Mouse (Mus musculus) megakaryocyte, embryonic 14.5 days (primary cell): ENCODE results near the gene Calu. TPM values are rescaled to one million over a fixed set of nuclear protein-coding genes. Genes with fewer than 3 reads are reported as not detected.
A peak's percentile ranks its signal among the peaks of the same experiment; 100 is the strongest.
"Not testable (repeated sequence)": the region's sequence is repeated elsewhere in the genome, so short reads cannot be mapped to it uniquely, and the experiment has no call there.

Experiments
- H3K27me3 ChIP-seq: replicated peaks from 2 replicates; pipeline ENCODE3; 2012; ENCODE audit warnings: inconsistent platforms
- H3K36me3 ChIP-seq: replicated peaks from 2 replicates; pipeline ENCODE3; 2012; ENCODE audit warnings: low read length, inconsistent platforms, mixed read lengths
- H3K4me1 ChIP-seq: 2 replicates; pipeline ENCODE4 v1.6.1; 2012; ENCODE audit warnings: inconsistent platforms
- H3K4me3 ChIP-seq: replicated peaks from 2 replicates; pipeline ENCODE3; 2012; ENCODE audit warnings: moderate library complexity, mild to moderate bottlenecking, inconsistent platforms
- H3K9me3 ChIP-seq: 2 replicates; pipeline ENCODE4 v1.6.1; 2012; ENCODE audit warnings: inconsistent platforms
- FLI1 ChIP-seq: IDR thresholded peaks from 2 replicates; pipeline ENCODE4 v1.6.1; 2012; ENCODE audit warnings: low read length, inconsistent platforms, mixed read lengths
- GATA1 ChIP-seq: IDR thresholded peaks from 3 replicates; pipeline ENCODE4 v1.6.1; 2012; ENCODE audit warnings: mixed read lengths, low read length, inconsistent platforms, borderline replicate concordance
- polyA plus RNA-seq: library from polyadenylated mRNA; stranded (reverse); fragments of >175 nt; gene quantifications from 2 replicates; pipeline ENCODE4 v1.2.3, GENCODE M21; 2012; ENCODE audit warnings: low replicate concordance; ENCODE audit not compliant: insufficient read depth

Gene Calu
- polyA plus RNA-seq, 1 experiment = 8.2 TPM

GRCm38 (mm10) chr6:29318879-29319278 is 29.0 kb upstream of the Calu start, which contains the start of gene Fam71f1:
TSS of gene Fam71f1 (plus strand) at chr6:29319140.
- H3K4me3 ChIP-seq = peak within 1 kb of the TSS; percentile 17
- no peak for TF ChIP-seq FLI1
- TF ChIP-seq GATA1 = no peak
- peaks cover 16% of the 10 kb centered on the region for H3K9me3 ChIP-seq
- H3K36me3 ChIP-seq = no peaks in the 10 kb centered on the region
- H3K27me3 ChIP-seq = peaks cover 25% of the 10 kb centered on the region
- peaks cover 53% of the 10 kb centered on the region for H3K4me1 ChIP-seq

GRCm38 (mm10) chr6:29321586-29321985 is 26.3 kb upstream of the Calu start:
- Histone ChIP-seq H3K36me3 (no peaks in the 10 kb centered on the region), H3K27me3 (peaks cover 50% of the 10 kb centered on the region)

GRCm38 (mm10) chr6:29322147-29322546 is 25.7 kb upstream of the Calu start:
- Histone ChIP-seq H3K36me3 (no peaks in the 10 kb centered on the region), H3K4me3 (no peak overlapping the region), H3K9me3 (peaks cover 17% of the 10 kb centered on the region), H3K4me1 (peaks cover 27% of the 10 kb centered on the region), H3K27me3 (peaks cover 56% of the 10 kb centered on the region)
- TF ChIP-seq FLI1 (no peak), GATA1 (no peak)

More at GRCm38 (mm10) chr6:29321586-29321985, 26.3 kb upstream of the Calu start:
- Histone ChIP-seq H3K9me3 (peaks cover 17% of the 10 kb centered on the region), H3K4me3 (no peak overlapping the region), H3K4me1 (peaks cover 29% of the 10 kb centered on the region)
- TF ChIP-seq GATA1 (no peak), FLI1 (no peak)

- H3K9me3 ChIP-seq = peaks cover 17% of the 10 kb centered on the region
- no peak for TF ChIP-seq FLI1
- TF ChIP-seq GATA1 = no peak
- peaks cover 61% of the 10 kb centered on the region for H3K27me3 ChIP-seq
- H3K36me3 ChIP-seq = no peaks in the 10 kb centered on the region
- H3K4me1 ChIP-seq = peaks cover 27% of the 10 kb centered on the region
- no peak overlapping the region for H3K4me3 ChIP-seq
Observed at GRCm38 (mm10) chr6:29322735-29323134, 25.1 kb upstream of the Calu start.

GRCm38 (mm10) chr6:29326961-29327360 is 20.9 kb upstream of the Calu start:
- H3K36me3 ChIP-seq = no peaks in the 10 kb centered on the region
- H3K4me3 ChIP-seq = no peak overlapping the region
- peaks cover 27% of the 10 kb centered on the region for H3K9me3 ChIP-seq
- TF ChIP-seq GATA1 (no peak), FLI1 (no peak)
- peaks cover 15% of the 10 kb centered on the region for H3K4me1 ChIP-seq
- H3K27me3 ChIP-seq = peaks cover 79% of the 10 kb centered on the region

GRCm38 (mm10) chr6:29329514-29329913 is 18.4 kb upstream of the Calu start:
- peaks cover 4% of the 10 kb centered on the region for H3K4me1 ChIP-seq
- peaks cover 88% of the 10 kb centered on the region for H3K27me3 ChIP-seq
- TF ChIP-seq FLI1 = no peak
- no peak for TF ChIP-seq GATA1
- no peak overlapping the region for H3K4me3 ChIP-seq
- H3K9me3 ChIP-seq = peaks cover 13% of the 10 kb centered on the region
- H3K36me3 ChIP-seq = no peaks in the 10 kb centered on the region

GRCm38 (mm10) chr6:29346512-29346911 is 1.4 kb upstream of the Calu start:
- H3K4me1 ChIP-seq = peaks cover 20% of the 10 kb centered on the region
- H3K4me3 ChIP-seq, H3K36me3 ChIP-seq, H3K9me3 ChIP-seq, H3K27me3 ChIP-seq: not testable (repeated sequence)

- TF ChIP-seq GATA1 = no peak
- no peak for TF ChIP-seq FLI1
- Histone ChIP-seq H3K4me3 (peak overlapping the region; percentile 98), H3K4me1 (peaks cover 26% of the 10 kb centered on the region), H3K36me3 (peaks cover 2% of the 10 kb centered on the region), H3K27me3 (peaks cover 4% of the 10 kb centered on the region), H3K9me3 (no peaks in the 10 kb centered on the region)
Observed at GRCm38 (mm10) chr6:29347189-29347588, 680 bp upstream of the Calu start.

GRCm38 (mm10) chr6:29348371-29348724 is 479 bp downstream of the Calu start:
- H3K4me1 ChIP-seq = peaks cover 37% of the 10 kb centered on the region
- H3K9me3 ChIP-seq = no peaks in the 10 kb centered on the region
- no peak for TF ChIP-seq FLI1
- TF ChIP-seq GATA1 = no peak
- H3K27me3 ChIP-seq = peaks cover 1% of the 10 kb centered on the region
- H3K4me3 ChIP-seq = peak overlapping the region; percentile 98
- peaks cover 2% of the 10 kb centered on the region for H3K36me3 ChIP-seq

- H3K27me3 ChIP-seq = no peaks in the 10 kb centered on the region
- H3K4me1 ChIP-seq = peaks cover 39% of the 10 kb centered on the region
- TF ChIP-seq FLI1 (no peak), GATA1 (no peak)
Observed at GRCm38 (mm10) chr6:29351613-29352012, 3.7 kb downstream of the Calu start.

GRCm38 (mm10) chr6:29352816-29353215 is 4.9 kb downstream of the Calu start:
- Histone ChIP-seq H3K36me3 (peaks cover 29% of the 10 kb centered on the region), H3K4me3 (no peak overlapping the region), H3K9me3 (no peaks in the 10 kb centered on the region), H3K4me1 (peaks cover 31% of the 10 kb centered on the region), H3K27me3 (no peaks in the 10 kb centered on the region)
- no peak for TF ChIP-seq FLI1
- TF ChIP-seq GATA1 = no peak

More at GRCm38 (mm10) chr6:29351613-29352012, 3.7 kb downstream of the Calu start:
- Histone ChIP-seq H3K4me3 (no peak overlapping the region), H3K9me3 (no peaks in the 10 kb centered on the region), H3K36me3 (peaks cover 17% of the 10 kb centered on the region)
